Comparison of ENCODE assay signal across 26 mouse cellular contexts in genomic region chrX:89409589-89409988, GRCm38 (mm10). TPM values are rescaled to one million over a fixed set of nuclear protein-coding genes. Genes with fewer than 3 reads are reported as not detected.
"Had no signal": no experiment of that assay in that cellular context is flagged by ENCODE, and none has a peak within 500 bp of the region (broad histone marks: within the 10 kb centered on the region; RNA-seq: fewer than 3 reads in every experiment).

Pet2 (minus strand) TSS chrX:89409689.

- H3K27ac ChIP-seq: neural tube, embryonic 12.5 days; neural tube, embryonic 13.5 days; neural tube, embryonic 15.5 days; stomach, embryonic 15.5 days; stomach, postnatal 0 days had no signal

- H3K36me3 ChIP-seq: neural tube, embryonic 12.5 days; neural tube, embryonic 13.5 days; neural tube, embryonic 15.5 days; stomach, embryonic 15.5 days had no signal

- H3K4me3 ChIP-seq: neural tube, embryonic 12.5 days; neural tube, embryonic 13.5 days; neural tube, embryonic 15.5 days; stomach, embryonic 15.5 days had no signal

- DNase-seq: retina, postnatal 1 day; right cerebral cortex, adult 18-20 months; right cerebral cortex, postnatal 14 days; right cerebral cortex, postnatal 25 days; right cerebral cortex, postnatal 4 days; spleen, adult 18-20 months; thymus, adult 18-20 months; thymus, adult 2 months; thymus, postnatal 14 days; thymus, postnatal 25 days; thymus, postnatal 36 days; thymus, postnatal 4 days had no signal

- H3K27me3 ChIP-seq: neural tube, embryonic 12.5 days; neural tube, embryonic 13.5 days; neural tube, embryonic 15.5 days; stomach, embryonic 15.5 days had no signal

- H3K4me1 ChIP-seq: neural tube, embryonic 12.5 days; neural tube, embryonic 13.5 days; neural tube, embryonic 15.5 days; stomach, embryonic 15.5 days had no signal

- H3K4me2 ChIP-seq: neural tube, embryonic 12.5 days; neural tube, embryonic 13.5 days; neural tube, embryonic 15.5 days; stomach, embryonic 15.5 days had no signal

RNA-seq across cellular contexts. Expression of gene Pet2, which starts in this region (rescaled TPM):
- total RNA-seq: neutrophil, adult 5-6 weeks had no signal
- polyA plus RNA-seq: neural tube, embryonic 11.5 days; neural tube, embryonic 12.5 days; neural tube, embryonic 13.5 days; neural tube, embryonic 14.5 days; neural tube, embryonic 15.5 days; small intestine, adult 2 months; spleen, adult 2 months; stomach, embryonic 14.5 days; stomach, embryonic 15.5 days; stomach, embryonic 16.5 days; stomach, postnatal 0 days; thymus, adult 2 months; thymus, postnatal 0 days; urinary bladder, adult 2 months had no signal
